Mouse (Mus musculus) left cerebral cortex, adult 2 months (tissue): ENCODE measurements around the gene Asgr2. TPM values are rescaled to one million over a fixed set of nuclear protein-coding genes. Genes with fewer than 3 reads are reported as not detected.
"Not testable (repeated sequence)": the region's sequence is repeated elsewhere in the genome, so short reads cannot be mapped to it uniquely, and the experiment has no call there.

Experiments used
- DNase-seq, 2 experiments: peaks; one replicate each; pipeline ENCODE4 v3.0.0; 2021 to 2022; ENCODE audit warnings: low spot score in 2 of 2, mixed read lengths in 1 of 2; ENCODE audit errors: extremely low spot score in 1 of 2
- H3K27ac ChIP-seq: fragments of 200-600 bp; 2 replicates; pipeline ENCODE4 v1.8.1; 2022
- H3K4me3 ChIP-seq: fragments of 200-600 bp; 2 replicates; pipeline ENCODE4 v1.8.1; 2022
- CTCF ChIP-seq: fragments of 200-600 bp; IDR thresholded peaks from 2 replicates; pipeline ENCODE4 v1.8.1; 2022; ENCODE audit warnings: antibody characterized with exemption, mild to moderate bottlenecking, moderate library complexity
- intact Hi-C: fragments of 180-260 bp; cut with DNase I; formaldehyde crosslinking; loops from one replicate; pipeline ENCODE4 v1.15.1; 2025
- total RNA-seq, 2 experiments: library from RNA; stranded (reverse); gene quantifications; 2 replicates each; pipeline ENCODE4 v1.2.3; 2021

The Asgr2 gene
- total RNA-seq, 2 experiments from 2014 or later, result not detected

DNA sequence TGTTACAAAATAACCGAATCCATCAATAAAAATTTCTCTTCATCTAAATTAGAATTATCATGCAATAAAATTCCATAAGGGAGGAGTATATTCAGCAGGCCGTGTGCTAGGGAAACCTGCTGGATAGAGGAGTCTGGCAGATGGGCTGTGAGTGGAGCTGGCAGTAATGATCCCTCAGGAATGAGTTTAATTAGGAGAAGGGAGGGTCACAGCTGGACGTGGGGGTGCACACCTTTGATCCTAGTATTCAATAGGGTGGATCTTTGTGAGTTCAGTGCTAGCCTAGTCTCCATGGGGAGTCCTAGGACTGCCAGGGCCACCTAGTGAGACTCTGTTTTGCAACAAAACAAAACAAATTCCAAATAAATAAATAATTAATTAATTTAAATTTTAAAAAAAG is 24.2 kb upstream of the Asgr2 start:
- DNase-seq, result no peak
- Histone ChIP-seq H3K4me3 (no peak overlapping the region), H3K27ac (no peak overlapping the region)
- intact Hi-C loops, result no loop called here
- no peak for TF ChIP-seq CTCF

DNA sequence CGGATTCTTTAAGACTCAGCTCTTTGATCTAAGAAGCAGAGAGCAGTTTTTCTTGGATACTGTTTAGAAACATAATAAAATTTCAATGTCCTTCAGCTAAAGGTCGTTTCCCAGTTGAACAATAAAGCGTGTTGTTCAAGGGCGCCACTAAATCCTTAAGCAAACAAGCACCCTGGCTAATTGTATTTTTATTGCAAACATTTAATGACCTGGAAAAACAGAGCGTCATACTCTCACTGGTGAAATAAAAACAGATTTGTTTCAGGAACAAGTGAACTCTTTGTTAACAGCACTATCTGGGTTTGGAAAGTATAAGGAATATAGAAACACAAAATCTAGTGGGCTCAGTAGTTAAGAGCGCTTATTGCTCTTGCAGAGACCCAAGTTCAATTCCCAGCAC is 22.4 kb upstream of the Asgr2 start:
- DNase-seq, result no peak
- no peak for TF ChIP-seq CTCF
- Histone ChIP-seq H3K4me3 (no peak overlapping the region), H3K27ac (no peak overlapping the region)
- intact Hi-C loops, result no loop called here

DNA sequence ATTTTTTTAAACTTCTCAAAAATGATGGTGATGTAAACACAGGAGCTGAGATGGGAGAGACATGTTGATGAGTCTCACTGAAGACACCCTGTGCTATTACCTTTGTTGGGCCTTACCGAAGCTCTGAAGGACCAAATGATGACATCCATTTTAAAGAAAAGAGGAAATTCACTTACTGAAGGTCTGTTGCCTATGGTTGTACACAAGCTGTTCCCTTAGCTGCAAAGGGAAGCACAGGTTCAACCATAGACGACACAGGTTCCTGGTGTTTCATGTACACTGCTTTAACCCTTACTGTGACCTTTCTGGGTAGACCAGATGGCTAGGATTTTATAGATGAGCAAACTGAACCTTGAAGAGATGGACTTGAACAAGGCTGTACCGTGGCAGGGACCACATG is 21.8 kb upstream of the Asgr2 start:
- H3K27ac ChIP-seq, H3K4me3 ChIP-seq, DNase-seq, intact Hi-C loops: not testable (repeated sequence)

DNA sequence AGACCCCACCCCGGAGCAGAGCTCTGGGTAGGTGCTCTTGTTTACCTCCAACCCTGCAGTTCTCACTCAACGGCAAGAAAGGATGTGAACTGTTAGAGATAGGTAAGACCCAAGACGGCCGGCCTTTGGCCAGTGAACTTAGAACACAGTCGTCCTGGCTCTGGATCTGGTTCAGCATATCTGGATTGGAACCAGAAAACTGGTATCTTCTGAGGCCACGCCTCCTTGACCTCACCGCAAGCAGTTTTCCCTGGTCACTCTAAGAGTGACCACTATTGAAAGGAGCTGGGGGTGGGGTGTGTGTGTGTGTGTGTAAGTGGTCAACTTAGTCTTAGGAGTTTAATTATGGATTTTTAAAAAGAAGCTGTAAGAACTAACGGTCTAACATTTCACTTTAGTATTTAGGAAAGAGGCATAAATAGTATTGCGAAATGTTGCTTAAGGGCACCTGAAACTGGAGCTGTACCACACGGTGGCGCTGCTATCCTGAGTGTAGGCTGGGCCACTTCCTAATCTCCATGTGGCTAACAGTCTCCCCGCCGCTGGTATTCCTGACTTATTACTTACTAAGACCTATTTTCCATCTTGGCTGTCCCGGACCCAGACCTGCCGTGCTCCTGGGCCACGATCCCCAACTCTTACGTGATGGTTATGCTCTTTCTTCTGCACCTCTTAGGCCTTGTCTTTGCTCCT is 17.9 kb upstream of the Asgr2 start:
- Histone ChIP-seq H3K27ac (no peak overlapping the region), H3K4me3 (no peak overlapping the region)
- peak; percentile 81 for TF ChIP-seq CTCF
- intact Hi-C loops, result loop anchor here (1.0 to 2.0 kb wide), 4 partner anchors 36 to 139 kb away; no protein-coding TSS in a partner anchor
- peak; percentile 69 to 77 for DNase-seq

DNA sequence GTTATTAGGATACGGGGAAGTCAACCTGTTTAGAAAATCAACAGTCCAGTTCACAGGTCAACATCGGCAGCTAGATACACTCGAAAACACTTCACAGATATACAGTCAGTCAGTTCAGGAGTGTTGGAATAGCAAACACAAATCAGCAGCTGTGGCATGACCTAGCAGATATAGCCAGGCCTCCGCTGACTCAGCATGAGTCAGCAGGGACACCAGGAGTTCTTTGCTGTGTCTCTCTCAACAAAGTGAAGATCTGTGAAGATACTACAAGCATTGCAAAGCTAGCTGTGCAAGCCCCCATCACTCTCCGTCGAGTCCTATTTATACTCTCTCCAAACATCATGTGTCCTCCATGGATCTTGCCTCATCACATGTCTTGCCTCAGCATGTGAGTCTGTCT is 16.9 kb upstream of the Asgr2 start:
- no peak for DNase-seq
- H3K4me3 ChIP-seq, result no peak overlapping the region
- intact Hi-C loops, result loop anchor here (2.0 kb wide), 3 partner anchors 35 to 125 kb away; no protein-coding TSS in a partner anchor

DNA sequence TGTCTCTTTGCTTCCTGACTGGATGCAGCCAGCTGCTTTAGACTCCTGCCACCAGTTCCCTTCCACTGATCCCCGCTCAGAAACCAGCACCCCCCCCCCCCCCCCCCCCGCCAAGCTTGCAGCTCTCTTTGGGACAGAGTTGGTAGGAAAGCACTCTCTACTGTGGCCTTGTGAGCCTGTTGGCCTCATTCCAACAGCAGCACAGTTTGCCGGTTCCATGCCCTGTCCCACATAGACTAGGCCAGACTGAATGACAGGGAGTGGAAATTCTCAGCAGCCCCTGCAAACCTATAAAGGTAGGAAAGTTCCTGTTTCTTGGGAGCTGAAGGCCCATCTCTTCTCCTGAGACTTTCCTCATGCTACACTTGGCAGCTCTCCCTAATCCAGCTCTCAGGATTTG is 15.0 kb upstream of the Asgr2 start:
- intact Hi-C loops, result no loop called here
- Histone ChIP-seq H3K27ac (no peak overlapping the region), H3K4me3 (no peak overlapping the region)
- DNase-seq, result no peak
- TF ChIP-seq CTCF, result no peak

More for the DNA sequence above, 16.9 kb upstream of the Asgr2 start:
- no peak for TF ChIP-seq CTCF
- H3K27ac ChIP-seq, result no peak overlapping the region

DNA sequence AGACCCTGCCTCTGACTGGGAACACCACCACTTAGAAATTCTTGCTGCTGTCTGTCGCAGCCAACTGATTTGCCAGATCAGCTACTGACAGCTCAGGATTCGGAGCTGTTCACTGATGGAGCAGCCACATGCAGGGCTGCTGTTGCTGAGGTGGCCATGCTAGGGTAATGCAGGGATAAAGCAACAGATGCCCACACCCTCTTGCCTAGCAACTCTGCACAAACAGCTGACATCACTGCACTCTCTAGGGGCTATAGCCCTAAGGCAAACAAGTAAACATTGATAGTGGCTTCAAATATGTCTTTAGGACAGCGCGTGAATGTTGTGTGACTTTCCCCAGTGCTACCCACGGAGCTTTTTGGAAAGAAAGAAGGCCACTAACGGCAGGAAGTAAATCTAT is 13.3 kb upstream of the Asgr2 start:
- intact Hi-C loops, result no loop called here
- no peak for TF ChIP-seq CTCF
- Histone ChIP-seq H3K27ac (no peak overlapping the region), H3K4me3 (no peak overlapping the region)
- DNase-seq, result no peak

DNA sequence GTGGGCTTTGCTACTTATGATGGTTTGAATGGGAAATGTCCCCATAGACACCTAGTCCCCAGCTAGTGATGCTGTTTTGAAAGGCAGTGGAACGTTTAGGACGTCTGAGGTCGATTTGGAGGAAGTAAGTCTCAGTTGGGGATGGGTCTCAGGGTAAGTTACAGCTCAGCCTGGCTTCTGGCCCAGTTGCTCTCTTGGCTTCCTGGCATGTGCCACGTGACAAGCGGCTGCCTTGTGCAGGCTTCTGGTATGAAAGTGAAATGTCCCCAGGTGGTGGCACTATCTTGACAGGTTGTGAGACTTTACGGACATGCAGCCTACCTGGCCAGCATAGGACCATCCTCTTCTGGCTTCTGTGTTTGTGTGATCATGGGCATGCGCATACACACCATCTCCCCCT is 12.5 kb upstream of the Asgr2 start:
- intact Hi-C loops, result no loop called here
- DNase-seq, result no peak
- Histone ChIP-seq H3K27ac (no peak overlapping the region), H3K4me3 (no peak overlapping the region)
- TF ChIP-seq CTCF, result no peak

DNA sequence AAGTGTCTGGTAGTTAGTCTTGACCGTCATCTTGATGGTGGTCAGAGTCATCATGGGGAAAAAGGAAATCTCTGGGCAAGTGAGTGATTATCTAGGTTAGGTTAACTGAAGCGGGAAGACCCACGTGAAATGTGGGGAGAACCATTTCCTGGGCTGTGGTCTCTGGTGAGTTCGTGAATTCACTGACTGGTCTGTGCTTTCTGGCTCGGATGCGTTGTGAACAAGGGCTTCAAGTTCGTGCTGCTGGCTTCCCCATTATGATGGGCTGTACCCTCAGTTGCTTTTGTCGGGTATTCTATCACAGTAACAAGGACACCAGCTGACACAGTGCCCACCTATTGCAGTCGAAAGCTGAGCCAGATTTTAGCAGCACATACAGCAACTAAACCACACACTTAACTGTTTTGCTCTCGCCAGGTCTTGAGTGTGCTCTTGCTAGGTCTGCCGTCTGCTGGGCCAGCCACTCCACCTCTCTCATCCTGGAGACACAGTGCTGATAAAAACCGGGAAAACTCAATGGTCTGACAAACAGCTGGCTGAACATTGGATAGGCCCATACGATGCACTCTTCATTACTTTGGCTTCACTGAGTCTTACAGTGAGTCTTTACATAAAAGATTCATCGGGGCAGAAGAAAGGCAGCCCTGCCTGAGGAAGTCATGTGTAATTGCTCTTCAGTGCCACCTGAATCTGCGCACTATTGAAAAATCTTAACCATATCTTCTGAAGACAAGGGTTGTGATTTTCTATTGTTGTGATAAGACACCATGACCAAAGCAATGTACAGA is 11.4 kb upstream of the Asgr2 start:
- intact Hi-C loops, result no loop called here
- no peak for DNase-seq
- no peak for TF ChIP-seq CTCF
- no peak overlapping the region for H3K27ac ChIP-seq
- no peak overlapping the region for H3K4me3 ChIP-seq

DNA sequence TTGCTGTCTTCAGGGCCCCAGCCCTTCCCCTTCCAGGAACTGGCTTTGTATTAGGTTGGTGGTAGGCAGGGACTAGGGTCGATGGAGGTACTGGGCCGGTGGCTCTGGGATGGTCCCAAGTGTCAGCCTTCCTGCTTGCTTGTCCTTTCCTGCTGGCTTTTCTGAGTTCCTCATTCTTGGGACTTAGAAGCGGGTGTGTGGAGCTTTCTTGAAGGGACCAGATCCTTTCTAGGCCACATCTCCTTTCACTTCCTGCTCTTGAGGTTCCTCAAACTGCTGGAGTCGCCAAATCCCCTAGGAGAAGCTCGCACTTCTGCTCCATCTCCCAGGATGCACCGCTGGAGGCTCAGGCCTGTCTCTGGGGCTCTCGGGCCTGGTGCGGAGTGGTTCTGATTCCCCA is 7.9 kb upstream of the Asgr2 start:
- intact Hi-C loops, result no loop called here
- no peak for TF ChIP-seq CTCF
- H3K4me3 ChIP-seq, result no peak overlapping the region
- no peak overlapping the region for H3K27ac ChIP-seq
- DNase-seq, result no peak

DNA sequence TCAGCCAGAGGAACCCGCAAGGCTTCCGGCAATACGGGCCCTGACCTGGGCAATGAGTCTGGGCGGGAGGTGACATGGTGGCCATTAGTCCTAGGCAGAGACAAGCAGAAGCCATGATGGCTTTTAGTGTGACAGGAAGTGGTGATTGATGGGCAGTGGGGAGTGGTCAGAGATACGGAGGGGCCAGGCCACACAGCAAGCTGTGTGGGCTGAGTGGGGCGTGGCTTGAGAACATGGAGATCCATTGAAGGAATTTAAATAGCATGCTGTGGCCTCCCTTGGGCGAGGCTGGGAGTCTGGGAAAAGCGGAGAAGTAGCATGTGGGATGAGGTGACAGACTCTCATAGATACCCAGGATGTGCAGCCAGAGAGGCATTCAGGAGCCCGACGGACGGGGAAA is 5.0 kb downstream of the Asgr2 start:
- no peak for DNase-seq
- H3K27ac ChIP-seq, result no peak overlapping the region
- TF ChIP-seq CTCF, result no peak
- H3K4me3 ChIP-seq, result no peak overlapping the region
- intact Hi-C loops, result no loop called here

DNA sequence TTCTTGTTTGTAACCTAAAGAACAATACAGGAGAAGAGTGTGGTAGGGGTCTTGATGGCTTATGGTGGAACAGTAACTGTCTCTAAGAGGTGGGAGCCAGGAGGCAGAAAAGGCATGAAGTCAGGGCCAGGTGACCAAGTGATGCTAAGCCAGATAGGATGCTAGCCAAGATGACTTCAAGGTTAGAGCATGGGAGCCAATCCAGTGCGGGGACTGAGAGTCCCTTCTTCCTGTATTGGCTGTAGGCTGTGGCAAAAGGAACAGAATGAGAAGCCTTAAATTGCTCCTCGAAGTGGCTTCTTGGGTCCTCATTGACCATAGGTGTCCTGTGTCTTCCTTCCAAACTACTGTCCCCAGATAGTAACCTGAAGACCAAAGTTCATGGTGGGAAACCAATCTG is 6.7 kb downstream of the Asgr2 start:
- Histone ChIP-seq H3K27ac (no peak overlapping the region), H3K4me3 (no peak overlapping the region)
- no peak for TF ChIP-seq CTCF
- intact Hi-C loops, result no loop called here
- DNase-seq, result no peak

DNA sequence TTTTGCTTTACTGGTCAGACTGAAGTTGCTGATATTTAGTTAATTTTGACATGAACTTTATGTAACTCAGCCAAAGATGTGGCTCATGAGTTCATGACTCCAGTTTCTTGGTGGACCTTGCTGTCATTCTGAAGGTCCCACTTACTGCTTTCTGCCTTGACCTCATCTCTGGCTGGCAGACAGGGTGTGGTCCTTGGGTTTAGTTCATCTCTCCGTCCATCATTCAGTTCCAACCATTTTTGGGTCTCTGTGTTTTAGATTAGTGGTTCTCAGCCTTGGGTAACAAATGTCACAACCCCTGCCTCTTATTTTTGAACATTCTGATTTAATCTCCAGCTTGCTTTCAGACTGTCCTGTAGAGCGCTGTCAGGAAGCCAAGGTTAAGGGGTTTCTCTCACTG is 7.4 kb downstream of the Asgr2 start:
- intact Hi-C loops, result no loop called here
- TF ChIP-seq CTCF, result no peak
- Histone ChIP-seq H3K4me3 (no peak overlapping the region), H3K27ac (no peak overlapping the region)
- DNase-seq, result no peak
